In genomic region chr4:124701052-124701845, GRCm38 (mm10) we compare ENCODE assay signal across 7 mouse cellular contexts. TPM values are rescaled to one million over a fixed set of nuclear protein-coding genes. Genes with fewer than 3 reads are reported as not detected.
DNase-seq lines count a peak whose midpoint lies in the region; ATAC-seq and TF ChIP-seq lines count a peak whose summit lies in the region.

No protein-coding gene starts in this region.

- 10% methylated on average over 22 of the region's 22 CpGs for WGBS in thymus, adult 2 months
- under 1% methylated on average over 22 of the region's 22 CpGs for WGBS in embryonic facial prominence, embryonic 11.5 days
- WGBS in heart, embryonic 16.5 days = 1% methylated on average over 22 of the region's 22 CpGs
- 8% methylated on average over 22 of the region's 22 CpGs for WGBS in liver, embryonic 14.5 days (ENCODE audit: insufficient replicate concordance)

- peak overlapping the region; percentile 89 for H3K9ac ChIP-seq in embryonic facial prominence, embryonic 11.5 days (replicated peaks; ENCODE audit: low read length)
- peak overlapping the region; percentile 93 for H3K9ac ChIP-seq in heart, embryonic 16.5 days (ENCODE audit: low read length)
- peak overlapping the region; percentile 66 for H3K9ac ChIP-seq in liver, embryonic 14.5 days (replicated peaks)

- no peak for TF ChIP-seq POLR2A in thymus, adult 2 months (IDR thresholded peaks at IDR 0.05; ENCODE audit: control insufficient read depth, extremely low read depth, insufficient read depth, low read length, poor library complexity)

- H3K4me3 ChIP-seq in thymus, adult 2 months (ENCODE audit: control insufficient read depth, insufficient read depth, low read length) = peak overlapping the region; percentile 100
- peak overlapping the region; percentile 82 for H3K4me3 ChIP-seq in embryonic facial prominence, embryonic 11.5 days (ENCODE audit: low read depth, low read length)
- H3K4me3 ChIP-seq in heart, embryonic 16.5 days (ENCODE audit: low read length) = peak overlapping the region; percentile 92
- H3K4me3 ChIP-seq in liver, embryonic 14.5 days (ENCODE audit: insufficient read depth in 1 of 2, low read depth in 2 of 2, low read length in 2 of 2) = peak overlapping the region; percentile 66 to 77

- no peak for TF ChIP-seq EP300 in liver, embryonic 14.5 days (IDR thresholded peaks at IDR 0.05; ENCODE audit: low read depth)

- peak overlapping the region; percentile 60; the same call in 1 of the 2 replicates for H3K27ac ChIP-seq in thymus, adult 2 months (ENCODE audit: control insufficient read depth, insufficient read depth, low read length)
- H3K27ac ChIP-seq in embryonic facial prominence, embryonic 11.5 days (replicated peaks; ENCODE audit: low read depth, low read length) = peak overlapping the region; percentile 89
- H3K27ac ChIP-seq in heart, embryonic 16.5 days (ENCODE audit: low read length) = peak overlapping the region; percentile 87
- no peak overlapping the region for H3K27ac ChIP-seq in liver, embryonic 14.5 days

- peak overlapping the region; percentile 84 for H3K4me2 ChIP-seq in embryonic facial prominence, embryonic 11.5 days (ENCODE audit: low read depth, low read length)
- peak overlapping the region; percentile 89 for H3K4me2 ChIP-seq in heart, embryonic 16.5 days (ENCODE audit: low read depth, low read length)
- H3K4me2 ChIP-seq in liver, embryonic 14.5 days (ENCODE audit: low read depth) = peak overlapping the region; percentile 98

- H3K4me1 ChIP-seq in thymus, adult 2 months (replicated peaks; ENCODE audit: control insufficient read depth, insufficient read depth, low read length) = peaks cover 48% of the 10 kb centered on the region
- peaks cover 27% of the 10 kb centered on the region for H3K4me1 ChIP-seq in embryonic facial prominence, embryonic 11.5 days (ENCODE audit: control insufficient read depth, insufficient read depth, low read length)
- peaks cover 44% of the 10 kb centered on the region for H3K4me1 ChIP-seq in heart, embryonic 16.5 days (ENCODE audit: control insufficient read depth, insufficient read depth, low read length)
- H3K4me1 ChIP-seq in liver, embryonic 14.5 days (replicated peaks; ENCODE audit: control insufficient read depth in 2 of 2, insufficient read depth in 2 of 2, low read length in 1 of 2) = peaks cover 10 to 31% of the 10 kb centered on the region in 2 experiments

- no peak; the same call in 1 of the 2 replicates for ATAC-seq in embryonic facial prominence, embryonic 11.5 days (replicated peaks; ENCODE audit: insufficient number of reproducible peaks, low FRiP score, low TSS enrichment, low read depth)
- peak; percentile 41 for ATAC-seq in heart, embryonic 16.5 days (replicated peaks; ENCODE audit: extremely low read depth, insufficient read depth, low FRiP score)
- no peak; the same call in 1 of the 2 replicates for ATAC-seq in liver, embryonic 14.5 days (ENCODE audit: insufficient read depth)

- peak; percentile 55 for DNase-seq in thymus, adult 2 months
- DNase-seq in thymus, adult 18-20 months = no peak
- peak; percentile 58 for DNase-seq in embryonic facial prominence, embryonic 11.5 days (ENCODE audit: low spot score)
- no peak for DNase-seq in liver, embryonic 14.5 days (ENCODE audit: low read depth in 3 of 3, low spot score in 3 of 3)
- peak; percentile 23 for DNase-seq in retina, embryonic 14.5 days (ENCODE audit: low spot score)
- DNase-seq in frontal cortex, postnatal 10 days (ENCODE audit: low spot score in 2 of 2) = no peak

- no peak for TF ChIP-seq CTCF in thymus, adult 2 months (IDR thresholded peaks at IDR 0.05; ENCODE audit: borderline replicate concordance, control insufficient read depth, extremely low read depth, insufficient read depth, low read length, poor library complexity)
- TF ChIP-seq CTCF in liver, embryonic 14.5 days (IDR thresholded peaks at IDR 0.05; ENCODE audit: low read depth) = no peak

- no peaks in the 10 kb centered on the region for H3K9me3 ChIP-seq in embryonic facial prominence, embryonic 11.5 days (replicated peaks; ENCODE audit: control insufficient read depth, low read length)
- no peaks in the 10 kb centered on the region for H3K9me3 ChIP-seq in heart, embryonic 16.5 days (replicated peaks; ENCODE audit: control insufficient read depth, low read length)
- H3K9me3 ChIP-seq in liver, embryonic 14.5 days (ENCODE audit: control insufficient read depth, low read length) = no peaks in the 10 kb centered on the region

- no peaks in the 10 kb centered on the region for H3K36me3 ChIP-seq in thymus, adult 2 months (ENCODE audit: control insufficient read depth, insufficient read depth, low read length)
- peaks cover 6% of the 10 kb centered on the region for H3K36me3 ChIP-seq in embryonic facial prominence, embryonic 11.5 days (replicated peaks; ENCODE audit: control insufficient read depth, insufficient read depth, low read depth, low read length)
- no peaks in the 10 kb centered on the region for H3K36me3 ChIP-seq in heart, embryonic 16.5 days (ENCODE audit: control insufficient read depth, insufficient read depth)
- no peaks in the 10 kb centered on the region for H3K36me3 ChIP-seq in liver, embryonic 14.5 days (replicated peaks; ENCODE audit: control insufficient read depth, insufficient read depth, low read depth)

- H3K27me3 ChIP-seq in thymus, adult 2 months (ENCODE audit: control insufficient read depth, insufficient read depth, low read length) = no peaks in the 10 kb centered on the region
- no peaks in the 10 kb centered on the region for H3K27me3 ChIP-seq in embryonic facial prominence, embryonic 11.5 days (ENCODE audit: control insufficient read depth, insufficient read depth, low read length)
- H3K27me3 ChIP-seq in heart, embryonic 16.5 days (ENCODE audit: control insufficient read depth, insufficient read depth, low read length) = no peaks in the 10 kb centered on the region
- H3K27me3 ChIP-seq in liver, embryonic 14.5 days (ENCODE audit: control insufficient read depth, insufficient read depth, low read length) = no peaks in the 10 kb centered on the region; the same call in 1 of the 2 replicates

RNA-seq across cellular contexts. Expression of gene Fhl3, which starts 0.7 kb away (rescaled TPM):
- polyA plus RNA-seq in thymus, adult 2 months (2012; rRNA removed) = 36.1 and 59.4 TPM in 2 replicates
- polyA plus RNA-seq in embryonic facial prominence, embryonic 11.5 days (2014; fragmentation: Nextera tagmentation; extraction: Ambion mirVana) = 9.7 and 10.7 TPM in 2 replicates
- polyA plus RNA-seq in heart, embryonic 16.5 days (2015; fragmentation: Nextera tagmentation; extraction: Ambion mirVana) = 3.8 and 5.0 TPM in 2 replicates
- 2.8 TPM in 2 replicates for polyA plus RNA-seq in liver, embryonic 14.5 days (2012; rRNA removed)
- polyA plus RNA-seq in liver, embryonic 14.5 days (2014; fragmentation: Nextera tagmentation; extraction: Ambion mirVana) = 2.7 and 2.9 TPM in 2 replicates

RNA-seq across cellular contexts. Expression of gene Utp11, which starts 7.8 kb away (rescaled TPM):
- polyA plus RNA-seq in thymus, adult 2 months (2012; rRNA removed) = 6.0 and 6.3 TPM in 2 replicates
- polyA plus RNA-seq in embryonic facial prominence, embryonic 11.5 days (2014; fragmentation: Nextera tagmentation; extraction: Ambion mirVana) = 77.1 and 90.3 TPM in 2 replicates
- polyA plus RNA-seq in heart, embryonic 16.5 days (2015; fragmentation: Nextera tagmentation; extraction: Ambion mirVana) = 40.3 and 49.2 TPM in 2 replicates
- 7.5 and 16.4 TPM in 2 replicates for polyA plus RNA-seq in liver, embryonic 14.5 days (2012; rRNA removed)
- polyA plus RNA-seq in liver, embryonic 14.5 days (2014; fragmentation: Nextera tagmentation; extraction: Ambion mirVana) = 20.8 and 22.4 TPM in 2 replicates

RNA-seq across cellular contexts. Expression of gene Sf3a3, which starts 13.3 kb away (rescaled TPM):
- polyA plus RNA-seq in thymus, adult 2 months (2012; rRNA removed) = 23.2 and 25.3 TPM in 2 replicates
- polyA plus RNA-seq in embryonic facial prominence, embryonic 11.5 days (2014; fragmentation: Nextera tagmentation; extraction: Ambion mirVana) = 236 and 240 TPM in 2 replicates
- polyA plus RNA-seq in heart, embryonic 16.5 days (2015; fragmentation: Nextera tagmentation; extraction: Ambion mirVana) = 77.7 and 95.1 TPM in 2 replicates
- polyA plus RNA-seq in liver, embryonic 14.5 days (2012; rRNA removed) = 21.2 and 42.1 TPM in 2 replicates
- polyA plus RNA-seq in liver, embryonic 14.5 days (2014; fragmentation: Nextera tagmentation; extraction: Ambion mirVana) = 59.2 and 63.6 TPM in 2 replicates

RNA-seq across cellular contexts. Expression of gene Inpp5b, which starts 40.4 kb away (rescaled TPM):
- 81.3 and 101 TPM in 2 replicates for polyA plus RNA-seq in thymus, adult 2 months (2012; rRNA removed)
- 26.2 and 28.2 TPM in 2 replicates for polyA plus RNA-seq in embryonic facial prominence, embryonic 11.5 days (2014; fragmentation: Nextera tagmentation; extraction: Ambion mirVana)
- polyA plus RNA-seq in heart, embryonic 16.5 days (2015; fragmentation: Nextera tagmentation; extraction: Ambion mirVana) = 16.3 and 16.8 TPM in 2 replicates
- polyA plus RNA-seq in liver, embryonic 14.5 days (2012; rRNA removed) = 36.6 and 40.3 TPM in 2 replicates
- polyA plus RNA-seq in liver, embryonic 14.5 days (2014; fragmentation: Nextera tagmentation; extraction: Ambion mirVana) = 36.7 and 40.0 TPM in 2 replicates

RNA-seq across cellular contexts. Expression of gene Pou3f1, which starts 44.6 kb away (rescaled TPM):
- polyA plus RNA-seq in thymus, adult 2 months (2012; rRNA removed) = 0.38 and 0.46 TPM in 2 replicates
- 2.1 and 3.4 TPM in 2 replicates for polyA plus RNA-seq in embryonic facial prominence, embryonic 11.5 days (2014; fragmentation: Nextera tagmentation; extraction: Ambion mirVana)
- polyA plus RNA-seq in heart, embryonic 16.5 days (2015; fragmentation: Nextera tagmentation; extraction: Ambion mirVana) = 0.15 and 0.17 TPM in 2 replicates
- polyA plus RNA-seq in liver, embryonic 14.5 days (2012; rRNA removed) = 0.01 and 0.02 TPM in 2 replicates
- not detected in 2 replicates for polyA plus RNA-seq in liver, embryonic 14.5 days (2014; fragmentation: Nextera tagmentation; extraction: Ambion mirVana)

Comparison
In these comparisons a context has a peak if more than half of its experiments do, and no peak if none do; other contexts are left out.
1. DNase-seq: peak in thymus, adult 2 months (single experiment), embryonic facial prominence, embryonic 11.5 days (single experiment) and retina, embryonic 14.5 days (single experiment); none in thymus, adult 18-20 months (0 of 2), liver, embryonic 14.5 days (0 of 3) and frontal cortex, postnatal 10 days (0 of 2).
2. Peak in every context shown above with its lines, with median percentiles within 50 percentile points of each other: H3K4me3 ChIP-seq, H3K4me2 ChIP-seq and H3K9ac ChIP-seq.